Mouse (Mus musculus) megakaryocyte-erythroid progenitor cell, adult 5 weeks (primary cell): ENCODE data around the gene Itgal. TPM values are rescaled to one million over a fixed set of nuclear protein-coding genes. Genes with fewer than 3 reads are reported as not detected.

Source experiments
- polyA plus RNA-seq: library from polyadenylated mRNA; stranded (reverse); fragments of >175 nt; gene quantifications from 2 replicates; pipeline ENCODE4 v1.2.3, GENCODE M21; 2012

The Itgal gene
- 25.1 and 29.6 TPM in 2 replicates for polyA plus RNA-seq

DNA sequence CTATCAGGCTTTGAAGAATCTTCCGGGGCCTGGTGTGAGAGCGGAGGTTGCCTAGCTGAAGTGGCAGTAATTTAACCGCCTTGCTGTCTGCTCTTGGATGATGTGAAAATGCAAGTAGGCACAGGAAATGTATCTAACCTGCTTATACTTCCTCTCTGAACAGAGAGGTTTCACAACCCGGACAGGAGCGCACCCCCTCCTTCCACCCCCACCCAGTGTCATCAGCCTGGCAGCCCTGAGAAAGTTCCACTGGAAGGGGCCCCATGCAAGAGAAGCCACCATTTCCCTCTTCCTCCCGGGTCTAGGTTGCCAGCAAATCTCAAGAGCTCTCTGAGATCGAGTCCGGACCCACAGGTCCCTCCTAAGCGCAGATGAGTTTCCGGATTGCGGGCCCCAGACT lies at the start of gene Itgal:
Itgal (plus strand) TSS at position 163 of the 400 bp plus-strand sequence.

DNA sequence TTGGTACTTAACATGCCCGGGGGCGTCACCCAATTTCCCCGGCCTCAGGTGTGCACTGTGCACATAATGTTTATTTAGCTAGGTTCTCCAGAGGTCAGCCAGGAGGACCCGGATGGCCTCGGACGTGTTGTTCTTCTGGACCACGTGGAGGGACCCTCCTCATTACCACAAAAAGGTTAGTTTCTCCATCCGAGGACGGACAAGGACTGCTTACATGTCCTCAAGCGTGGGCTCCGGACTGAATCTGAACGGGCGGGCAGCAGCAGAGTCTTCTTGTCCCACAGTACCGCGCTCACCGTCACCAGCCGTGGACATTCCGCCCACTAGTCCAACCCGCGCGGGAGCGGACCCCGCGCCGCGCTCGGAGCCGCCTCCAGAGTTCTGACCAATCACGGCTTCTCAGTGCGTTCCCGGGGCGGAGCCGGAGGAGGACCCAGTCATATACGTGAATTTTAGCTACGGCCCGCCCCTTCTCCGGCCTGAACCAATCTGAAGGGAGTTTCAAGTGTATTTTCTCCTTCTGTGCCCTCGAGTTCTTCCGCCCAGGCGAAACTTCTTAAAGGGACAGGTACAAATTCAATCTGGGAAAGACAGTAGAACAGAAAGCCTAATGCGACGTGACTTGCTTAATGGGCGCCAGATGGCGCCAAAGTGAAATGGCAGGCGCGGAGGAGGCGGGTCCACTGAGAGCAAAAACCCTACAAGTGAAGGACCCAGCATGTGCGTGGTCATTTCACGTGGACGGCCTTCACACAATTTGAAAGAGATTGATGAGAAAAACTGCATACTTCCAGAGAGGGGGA lies 35.5 kb upstream of the Itgal start, which contains the start of gene Dctpp1:
Dctpp1 (minus strand) TSS at position 401 of the 803 bp plus-strand sequence.

DNA sequence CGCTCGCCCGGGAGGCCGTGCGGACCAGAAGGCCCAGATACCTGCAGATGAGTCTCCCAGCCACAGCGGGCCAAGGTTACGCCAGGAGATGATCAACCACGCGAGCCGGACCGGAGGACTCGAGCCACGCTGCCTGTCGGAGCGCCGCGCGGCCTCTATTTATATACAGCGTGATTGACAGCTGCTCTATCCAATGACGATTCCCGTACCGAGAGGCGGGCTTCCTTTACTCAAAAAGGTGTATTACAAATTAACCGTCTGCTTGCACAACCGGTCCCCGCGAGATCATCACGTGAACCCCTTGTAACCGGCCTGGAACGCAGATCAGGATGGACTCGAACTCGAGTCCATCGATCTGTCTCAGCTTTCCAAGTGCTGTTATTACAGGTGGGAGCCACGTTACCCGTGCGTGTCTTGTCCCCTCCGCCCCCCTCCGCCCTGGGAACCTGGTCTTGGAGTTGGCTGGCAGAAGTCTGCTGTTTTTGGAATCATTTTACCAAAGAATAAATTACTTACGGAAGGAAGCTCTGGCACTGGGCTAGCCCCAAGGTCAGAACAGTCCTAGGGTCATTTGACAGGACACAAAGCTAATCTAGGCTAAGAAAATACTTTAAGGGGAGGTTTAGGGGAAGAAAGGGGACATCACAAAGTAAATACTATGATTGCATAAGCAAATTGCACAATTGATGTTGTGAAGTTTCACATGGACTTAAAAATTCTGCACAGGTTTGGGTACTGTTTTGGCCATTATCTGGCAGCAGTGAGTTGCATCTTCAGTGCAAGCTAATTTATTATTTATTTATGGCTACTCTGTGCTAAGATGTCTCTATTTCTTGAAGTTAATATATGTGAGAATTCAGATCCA lies 21.9 kb upstream of the Itgal start, which contains the start of gene Sephs2:
Sephs2 (minus strand) TSS at position 131 of the 865 bp plus-strand sequence.

DNA sequence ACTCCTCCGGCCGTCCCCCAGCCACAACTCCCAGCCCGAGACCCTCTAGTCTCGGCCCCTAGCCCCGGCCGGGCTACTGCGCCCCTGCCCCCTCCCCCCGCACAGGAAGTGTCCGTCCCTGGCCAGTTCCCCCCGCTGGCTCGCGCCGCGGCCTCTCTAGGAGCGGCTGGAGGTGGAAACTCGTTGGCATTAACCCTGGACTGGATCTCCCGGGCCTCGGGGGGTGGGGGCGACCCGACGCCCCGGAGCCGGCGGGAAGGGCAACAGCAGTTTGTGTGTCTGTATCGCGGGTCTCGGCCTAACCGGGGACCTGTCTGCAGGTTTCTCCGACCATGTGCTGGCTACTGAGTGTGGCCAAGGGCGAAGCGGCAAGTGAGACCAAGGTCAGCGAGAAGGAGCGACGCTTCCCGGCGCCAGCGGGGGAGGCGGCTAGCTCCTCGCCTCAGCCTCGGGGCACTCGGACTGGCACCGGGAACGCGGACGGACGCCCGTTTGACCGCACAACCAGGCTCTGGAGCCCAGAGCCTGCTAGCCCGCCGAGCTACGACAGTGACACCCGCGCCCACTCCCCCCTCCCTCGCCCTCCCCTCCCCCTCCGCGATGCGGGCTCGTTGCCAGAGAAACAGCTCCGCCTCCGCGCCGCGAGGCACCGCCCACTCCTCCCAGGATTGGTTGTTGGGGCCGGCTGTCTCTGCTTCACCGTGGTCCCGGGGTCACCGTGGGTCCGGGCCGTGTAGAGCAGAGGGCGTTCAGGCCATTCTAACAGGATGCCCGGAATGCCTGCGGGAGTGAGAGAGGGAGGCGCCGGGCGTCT lies 49.7 kb downstream of the Itgal start, which contains the start of gene Zfp768:
Zfp768 (minus strand) TSS at position 78 of the 814 bp plus-strand sequence.

DNA sequence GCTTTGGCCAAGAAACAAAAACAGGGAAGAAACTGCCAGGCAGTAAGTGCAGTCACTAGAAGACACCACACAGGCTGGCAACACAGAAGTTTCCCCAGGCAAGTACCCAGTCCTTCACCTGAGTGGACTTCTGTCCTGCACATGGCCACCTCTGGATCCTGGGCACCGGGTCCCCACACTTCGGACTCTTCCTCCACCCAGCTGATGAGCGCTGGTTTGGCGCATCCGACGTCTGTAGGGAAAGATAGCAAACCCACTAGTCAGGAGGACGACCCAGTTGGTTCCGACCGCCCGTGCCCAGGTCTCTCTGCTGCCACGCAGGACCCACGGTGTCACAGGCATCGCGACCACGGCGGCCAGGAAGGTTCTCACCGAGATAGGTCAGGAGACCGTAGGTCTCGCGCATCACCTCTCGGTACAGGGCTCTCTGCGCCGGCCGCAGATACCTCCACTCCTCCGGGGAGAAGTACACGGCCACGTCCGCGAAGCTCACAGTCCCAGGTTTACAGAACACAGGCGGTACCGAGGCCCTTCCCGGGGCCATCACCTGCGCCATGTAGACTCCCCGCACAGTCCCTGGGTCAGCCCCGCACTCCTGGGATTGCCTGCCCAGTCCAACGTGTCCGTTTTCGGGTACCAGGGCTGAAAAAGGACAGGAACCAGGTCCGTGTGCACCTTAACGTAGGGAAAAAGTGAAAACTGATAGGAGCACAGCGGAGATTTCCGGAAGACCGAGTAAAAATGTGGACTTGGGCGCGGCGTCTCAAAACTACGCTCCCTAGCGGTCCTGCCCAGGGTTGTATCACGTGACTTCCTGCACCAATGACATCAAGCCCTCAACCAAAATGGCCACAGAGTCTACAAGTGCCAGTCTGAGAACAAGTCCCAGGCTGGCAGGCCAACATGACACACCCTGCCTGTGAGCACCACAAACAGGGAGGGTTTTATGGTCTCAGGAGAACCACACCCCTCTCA lies 79.5 kb downstream of the Itgal start, which contains the start of gene Zfp747:
Zfp747 (minus strand) TSS at position 780 of the 975 bp plus-strand sequence.

Other genes with a start within 250 kb of the Itgal start
- gene Zg16, start 208.9 kb upstream of the Itgal start, polyA plus RNA-seq, result 0.86 and 0.89 TPM in 2 replicates
- 106 and 120 TPM in 2 replicates for gene AI467606, start 204.9 kb upstream of the Itgal start, polyA plus RNA-seq
- gene Qprt, start 174.0 kb upstream of the Itgal start, polyA plus RNA-seq, result 1.9 and 3.5 TPM in 2 replicates
- gene Spn, start 158.4 kb upstream of the Itgal start, polyA plus RNA-seq, result 137 and 157 TPM in 2 replicates
- 56.3 and 72.8 TPM in 2 replicates for gene Cd2bp2, start 100.2 kb upstream of the Itgal start, polyA plus RNA-seq
- gene Tbc1d10b, start 87.8 kb upstream of the Itgal start, polyA plus RNA-seq, result 65.6 and 68.1 TPM in 2 replicates
- 1.6 and 3.1 TPM in 2 replicates for gene Mylpf, start 87.4 kb upstream of the Itgal start, polyA plus RNA-seq
- 21.1 and 24.7 TPM in 2 replicates for gene Zfp553, start 63.2 kb upstream of the Itgal start, polyA plus RNA-seq
- gene Sept1, start 63.1 kb upstream of the Itgal start, polyA plus RNA-seq, result 148 and 225 TPM in 2 replicates
- gene Zfp771, start 52.0 kb upstream of the Itgal start, polyA plus RNA-seq, result 82.3 and 89.5 TPM in 2 replicates
- 154 and 169 TPM in 2 replicates for gene Dctpp1, start 35.6 kb upstream of the Itgal start, polyA plus RNA-seq
- 27.0 and 35.1 TPM in 2 replicates for gene Sephs2, start 22.2 kb upstream of the Itgal start, polyA plus RNA-seq
- 29.2 and 33.9 TPM in 2 replicates for gene Zfp768, start 49.3 kb downstream of the Itgal start, polyA plus RNA-seq
- gene Zfp747, start 79.8 kb downstream of the Itgal start, polyA plus RNA-seq, result 5.6 and 7.2 TPM in 2 replicates
- 0.43 and 0.74 TPM in 2 replicates for gene 9130019O22Rik, start 90.9 kb downstream of the Itgal start, polyA plus RNA-seq
- 8.6 and 11.3 TPM in 2 replicates for gene E430018J23Rik, start 97.4 kb downstream of the Itgal start, polyA plus RNA-seq
- 1.5 and 1.8 TPM in 2 replicates for gene Zfp764, start 110.6 kb downstream of the Itgal start, polyA plus RNA-seq
- 11.3 and 11.9 TPM in 2 replicates for gene Zfp688, start 125.8 kb downstream of the Itgal start, polyA plus RNA-seq
- 11.6 and 13.2 TPM in 2 replicates for gene Zfp689, start 152.9 kb downstream of the Itgal start, polyA plus RNA-seq
- 92.8 and 98.3 TPM in 2 replicates for gene Prr14, start 163.4 kb downstream of the Itgal start, polyA plus RNA-seq
- 625 and 719 TPM in 2 replicates for gene Fbrs, start 182.9 kb downstream of the Itgal start, polyA plus RNA-seq
- 35.3 and 51.2 TPM in 2 replicates for gene Srcap, start 215.7 kb downstream of the Itgal start, polyA plus RNA-seq
- gene Gm42715, start 223.3 kb downstream of the Itgal start, polyA plus RNA-seq, result 30.8 and 43.6 TPM in 2 replicates